Mouse (Mus musculus): Measurements from ENCODE around the gene Homer1. TPM values are rescaled to one million over a fixed set of nuclear protein-coding genes. Genes with fewer than 3 reads are reported as not detected.

Gene Homer1
- total and polyA plus RNA-seq, 3 experiments, result 14.6 to 32.2 (median 16.2) TPM

DNA sequence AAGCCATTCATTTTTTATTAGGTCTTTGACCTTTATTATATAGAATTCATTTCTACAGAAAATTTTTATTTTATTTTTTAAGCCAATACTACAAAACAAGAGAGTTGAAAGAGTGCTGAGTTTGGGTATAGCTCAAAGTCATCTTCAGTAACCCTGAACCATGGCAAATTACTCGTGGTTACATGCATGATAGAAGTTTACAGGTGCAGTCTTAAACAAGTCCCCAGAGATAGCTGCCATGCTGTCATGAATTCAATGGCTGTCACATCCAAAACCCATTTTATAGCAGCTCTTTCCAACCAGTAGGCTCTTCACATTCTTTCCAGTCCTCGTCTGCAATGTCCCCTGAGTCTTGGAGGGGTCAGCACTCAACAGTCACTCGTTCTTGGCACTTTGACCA, 26.9 kb downstream of the Homer1 start:
- Histone ChIP-seq H3K27ac (ENCODE audit: insufficient read depth, low read depth) (no peak overlapping the region), H3K9me3 (replicated peaks; ENCODE audit: low read length) (peaks cover 2% of the 10 kb centered on the region), H3K4me1 (ENCODE audit: control insufficient read depth in 1 of 2, insufficient read depth in 2 of 2) (peaks cover 0 to 43% of the 10 kb centered on the region in 2 experiments; a peak in 3 of 4 replicates), H3K79me2 (replicated peaks; ENCODE audit: control insufficient read depth, extremely low read depth, insufficient read depth, poor library complexity, severe bottlenecking) (peaks cover 2% of the 10 kb centered on the region), H3K4me3 (replicated peaks in 1 of 3; ENCODE audit: low read depth in 2 of 3, low read length in 2 of 3, poor library complexity in 1 of 3) (no peak overlapping the region), H3K4me2 (ENCODE audit: insufficient read depth, low read depth, poor library complexity, severe bottlenecking) (no peak overlapping the region), H3K9ac (ENCODE audit: insufficient read depth, low read depth) (no peak overlapping the region), H3K27me3 (replicated peaks) (no peaks in the 10 kb centered on the region), H3K36me3 (replicated peaks in 1 of 2; ENCODE audit: control insufficient read depth in 1 of 2, insufficient read depth in 1 of 2, low read length in 1 of 2) (peaks cover 0 to 2% of the 10 kb centered on the region in 2 experiments)
- dilution Hi-C loops (cut with MboI; ENCODE audit: extremely low pct_ligation_motif_present, extremely low pct_unique_long_range_greater_than_20kb, low sequenced_read_pairs), result no loop called here
- peak; percentile 57 for DNase-seq (ENCODE audit: extremely low read depth)
- in situ Hi-C loops (cut with MboI; ENCODE audit: low pct_ligation_motif_present, low pct_unique_long_range_greater_than_20kb, low sequenced_read_pairs), result loop anchor here (25.0 kb wide), 2 partner anchors 286 to 386 kb away; no protein-coding TSS in a partner anchor
- TF ChIP-seq EP300 (IDR thresholded peaks at IDR 0.05; ENCODE audit: low read length), result peak; percentile 61
- TF ChIP-seq TCF12 (IDR thresholded peaks at IDR 0.05; ENCODE audit: low read depth, low read length), result 0 out of 2 replicates have a peak, but pooled peaks have one; percentile 13
- no peak for TF ChIP-seq PAX5 (IDR thresholded peaks at IDR 0.05; ENCODE audit: low read length)
- no peak for TF ChIP-seq RCOR1 (conservative IDR thresholded peaks at IDR 0.05; ENCODE audit: low read depth, low read length)
- TF ChIP-seq MEF2A (IDR thresholded peaks at IDR 0.05; ENCODE audit: borderline replicate concordance, low read depth, low read length), result no peak

DNA sequence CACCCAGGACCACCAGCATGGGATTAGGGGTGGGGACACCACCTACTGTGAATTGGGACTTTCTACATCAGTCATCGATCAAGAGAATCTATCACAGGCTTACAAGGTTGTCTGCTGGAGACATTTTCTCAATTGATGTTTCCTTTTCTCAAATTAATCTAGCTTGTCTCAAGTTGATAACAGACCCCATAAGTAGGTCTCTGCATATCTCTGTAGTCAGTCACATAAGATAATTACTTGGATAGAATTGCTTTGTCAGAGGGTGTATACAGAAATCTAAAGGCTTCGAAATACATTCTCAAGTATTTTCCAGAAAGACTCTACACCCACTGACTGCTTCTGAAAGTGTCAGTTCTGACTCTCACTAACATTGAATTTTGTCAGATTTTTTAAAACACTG, 32.3 kb downstream of the Homer1 start:
- in situ Hi-C loops (cut with MboI; ENCODE audit: low pct_ligation_motif_present, low pct_unique_long_range_greater_than_20kb, low sequenced_read_pairs) (loop anchor here (25.0 kb wide), 2 partner anchors 281 to 381 kb away; no protein-coding TSS in a partner anchor), dilution Hi-C loops (cut with MboI; ENCODE audit: extremely low pct_ligation_motif_present, extremely low pct_unique_long_range_greater_than_20kb, low sequenced_read_pairs) (no loop called here)
- Histone ChIP-seq H3K27ac (ENCODE audit: insufficient read depth, low read depth) (no peak overlapping the region; the same call in 1 of the 2 replicates), H3K27me3 (replicated peaks) (no peaks in the 10 kb centered on the region), H3K9me3 (replicated peaks; ENCODE audit: low read length) (peaks cover 2% of the 10 kb centered on the region), H3K9ac (ENCODE audit: insufficient read depth, low read depth) (peak overlapping the region; percentile 33; the same call in 1 of the 2 replicates), H3K4me3 (replicated peaks in 1 of 3; ENCODE audit: low read depth in 2 of 3, low read length in 2 of 3, poor library complexity in 1 of 3) (no peak overlapping the region), H3K36me3 (replicated peaks in 1 of 2; ENCODE audit: control insufficient read depth in 1 of 2, insufficient read depth in 1 of 2, low read length in 1 of 2) (no peaks in the 10 kb centered on the region), H3K4me1 (ENCODE audit: control insufficient read depth in 1 of 2, insufficient read depth in 2 of 2) (peaks cover 8 to 56% of the 10 kb centered on the region in 2 experiments; a peak in 3 of 4 replicates), H3K4me2 (ENCODE audit: insufficient read depth, low read depth, poor library complexity, severe bottlenecking) (peak overlapping the region; percentile 91), H3K79me2 (replicated peaks; ENCODE audit: control insufficient read depth, extremely low read depth, insufficient read depth, poor library complexity, severe bottlenecking) (peaks cover 3% of the 10 kb centered on the region)
- peak; percentile 75; the same call in 1 of the 2 replicates for TF ChIP-seq CHD1 (IDR thresholded peaks at IDR 0.05; ENCODE audit: low read depth, low read length)
- TF ChIP-seq USF2 (conservative IDR thresholded peaks at IDR 0.05; ENCODE audit: low read depth, low read length), result no peak
- no peak for DNase-seq (ENCODE audit: extremely low read depth)

DNA sequence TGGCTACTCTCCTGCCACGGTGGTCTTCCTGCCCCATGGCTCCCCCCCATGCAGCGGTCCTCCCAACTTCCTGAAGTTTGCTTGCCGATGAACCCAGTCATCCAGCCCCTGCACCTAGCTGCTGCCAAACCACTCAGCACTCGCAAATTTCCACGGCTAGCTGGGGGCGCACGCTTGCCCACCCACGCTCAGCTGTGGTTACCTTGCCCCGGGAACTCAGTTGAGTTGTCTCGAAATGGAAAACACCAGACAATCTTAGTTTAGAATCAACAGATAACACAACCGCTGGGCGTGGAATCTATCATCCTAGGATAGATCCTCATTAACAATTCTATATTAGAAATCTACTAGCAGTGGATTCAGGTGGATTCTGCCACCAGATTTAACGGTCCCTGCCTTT, 33.1 kb downstream of the Homer1 start:
- in situ Hi-C loops (cut with MboI; ENCODE audit: low pct_ligation_motif_present, low pct_unique_long_range_greater_than_20kb, low sequenced_read_pairs), result loop anchor here (25.0 kb wide), 2 partner anchors 280 to 380 kb away; no protein-coding TSS in a partner anchor
- TF ChIP-seq MAX (IDR thresholded peaks at IDR 0.05; ENCODE audit: low read length) (no peak), BHLHE40 (IDR thresholded peaks at IDR 0.05; ENCODE audit: low read depth, low read length) (peak; percentile 32; the same call in 1 of the 2 replicates)
- Histone ChIP-seq H3K9me3 (replicated peaks; ENCODE audit: low read length) (peaks cover 2% of the 10 kb centered on the region), H3K27me3 (replicated peaks) (no peaks in the 10 kb centered on the region), H3K4me1 (ENCODE audit: control insufficient read depth in 1 of 2, insufficient read depth in 2 of 2) (peaks cover 8 to 48% of the 10 kb centered on the region in 2 experiments; a peak in 3 of 4 replicates), H3K9ac (ENCODE audit: insufficient read depth, low read depth) (peak overlapping the region; percentile 82), H3K36me3 (replicated peaks in 1 of 2; ENCODE audit: control insufficient read depth in 1 of 2, insufficient read depth in 1 of 2, low read length in 1 of 2) (no peaks in the 10 kb centered on the region), H3K4me2 (ENCODE audit: insufficient read depth, low read depth, poor library complexity, severe bottlenecking) (peak overlapping the region; percentile 97), H3K79me2 (replicated peaks; ENCODE audit: control insufficient read depth, extremely low read depth, insufficient read depth, poor library complexity, severe bottlenecking) (peaks cover 2% of the 10 kb centered on the region), H3K4me3 (replicated peaks in 1 of 3; ENCODE audit: low read depth in 2 of 3, low read length in 2 of 3, poor library complexity in 1 of 3) (peak overlapping the region; percentile 17 to 56 (median 42)), H3K27ac (ENCODE audit: insufficient read depth, low read depth) (peak overlapping the region; percentile 59)
- no peak for DNase-seq (ENCODE audit: extremely low read depth)
- dilution Hi-C loops (cut with MboI; ENCODE audit: extremely low pct_ligation_motif_present, extremely low pct_unique_long_range_greater_than_20kb, low sequenced_read_pairs), result no loop called here

All from CH12.LX (cell line).